Mouse (Mus musculus) frontal cortex, postnatal 25 days (tissue): ENCODE data around the gene Col25a1.

Source experiments
- DNase-seq, 2 experiments: peaks; one replicate each; pipeline ENCODE4 v3.0.0; 2022; ENCODE audit warnings: low spot score in 2 of 2

Col25a1 gene

DNA sequence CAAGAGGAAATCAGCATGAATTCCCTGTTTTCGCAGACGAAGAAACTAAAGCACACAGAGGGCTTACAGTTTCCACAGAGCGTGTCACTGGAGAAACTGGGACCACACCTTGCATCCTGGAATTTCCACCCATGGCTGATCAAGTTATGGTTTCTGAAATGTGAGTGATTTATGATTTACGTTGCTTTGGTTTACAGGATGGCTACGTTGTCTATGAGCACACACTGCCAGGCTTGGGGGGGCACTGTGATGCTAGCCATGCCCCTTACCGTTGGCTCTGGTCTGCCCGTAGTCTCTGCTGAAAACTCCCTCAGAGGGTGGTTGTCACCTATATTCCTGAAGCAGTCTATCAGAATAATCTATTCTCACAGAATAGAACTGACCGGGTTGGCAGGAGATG is at the start of gene Col25a1:
TSS of gene Col25a1 (plus strand) at position 301 of the 400 bp plus-strand sequence.
- no peak for DNase-seq

GRCm38 (mm10) chr3:130083312-130083711 is 48.0 kb upstream of the Col25a1 start:
- no peak for DNase-seq

- DNase-seq = no peak
Observed at GRCm38 (mm10) chr3:130086372-130087080, 44.8 kb upstream of the Col25a1 start.

- no peak for DNase-seq
Observed at GRCm38 (mm10) chr3:130087466-130087865, 43.8 kb upstream of the Col25a1 start.

DNA sequence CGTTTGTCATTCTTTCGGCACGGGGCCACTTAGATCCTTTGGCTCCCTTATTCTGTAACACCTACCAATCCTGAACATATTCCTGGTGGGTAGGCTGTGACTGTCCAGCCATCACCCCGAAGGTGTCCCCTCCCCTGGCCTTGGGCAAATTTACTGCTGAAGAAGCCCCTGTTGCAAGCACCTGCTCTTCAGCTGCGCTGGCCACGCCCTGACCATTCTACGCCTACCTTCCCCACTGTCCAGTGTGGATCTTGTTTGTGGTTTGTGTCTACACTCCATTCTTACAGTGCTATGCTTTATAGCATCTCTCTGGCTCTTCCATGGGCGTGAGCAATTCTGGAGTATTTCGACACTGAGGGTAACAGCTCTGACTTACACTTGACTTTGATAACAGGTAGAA is 42.6 kb upstream of the Col25a1 start:
- DNase-seq = no peak

GRCm38 (mm10) chr3:130090460-130090859 is 40.8 kb upstream of the Col25a1 start:
- no peak for DNase-seq

- DNase-seq = no peak
Observed at GRCm38 (mm10) chr3:130094125-130094704, 37.1 kb upstream of the Col25a1 start.

- DNase-seq = peak in 1 of 2 experiments; percentile 45
Observed at GRCm38 (mm10) chr3:130095160-130095781, 36.0 kb upstream of the Col25a1 start.

DNA sequence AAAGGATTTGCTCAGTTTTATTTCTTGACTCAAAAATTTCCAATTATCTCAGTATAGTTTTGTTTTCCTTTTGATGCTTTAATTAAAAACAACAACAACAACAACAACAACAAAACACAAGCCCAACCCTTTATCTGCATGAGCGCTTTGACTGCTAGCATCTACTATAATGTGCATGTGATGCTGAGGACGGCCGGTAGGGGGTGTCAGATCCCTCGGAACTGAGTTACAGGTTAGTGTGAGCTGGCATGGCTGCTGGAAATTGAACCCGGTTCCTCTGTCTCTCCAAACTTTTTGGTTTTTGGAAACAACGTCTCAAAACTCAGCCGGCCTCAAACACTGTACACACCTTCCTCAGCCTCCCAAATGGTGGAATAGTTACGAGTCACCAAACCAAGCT is 27.8 kb upstream of the Col25a1 start:
- DNase-seq = peak in 1 of 2 experiments; percentile 9

DNA sequence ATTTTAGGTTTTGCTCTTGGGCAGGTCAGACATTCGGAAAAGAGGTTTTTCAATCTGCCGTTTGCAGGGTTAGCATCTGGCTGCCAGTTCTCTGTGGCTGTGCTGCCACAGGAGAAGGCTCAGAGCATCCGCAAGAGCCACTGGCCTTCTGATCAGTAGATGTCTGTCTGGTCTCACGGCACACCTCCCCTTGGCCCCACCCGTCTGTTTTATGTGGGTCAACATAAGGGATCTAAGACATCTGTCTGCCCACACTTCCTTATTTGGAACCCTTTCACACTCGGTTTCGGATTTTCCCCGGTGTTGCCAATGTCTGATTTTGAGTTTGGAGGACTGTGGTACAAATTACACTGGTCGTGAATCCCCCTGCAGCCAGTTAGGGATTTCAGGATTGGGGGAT is 26.8 kb upstream of the Col25a1 start:
- no peak for DNase-seq

GRCm38 (mm10) chr3:130116886-130117285 is 14.4 kb upstream of the Col25a1 start:
- no peak for DNase-seq

DNA sequence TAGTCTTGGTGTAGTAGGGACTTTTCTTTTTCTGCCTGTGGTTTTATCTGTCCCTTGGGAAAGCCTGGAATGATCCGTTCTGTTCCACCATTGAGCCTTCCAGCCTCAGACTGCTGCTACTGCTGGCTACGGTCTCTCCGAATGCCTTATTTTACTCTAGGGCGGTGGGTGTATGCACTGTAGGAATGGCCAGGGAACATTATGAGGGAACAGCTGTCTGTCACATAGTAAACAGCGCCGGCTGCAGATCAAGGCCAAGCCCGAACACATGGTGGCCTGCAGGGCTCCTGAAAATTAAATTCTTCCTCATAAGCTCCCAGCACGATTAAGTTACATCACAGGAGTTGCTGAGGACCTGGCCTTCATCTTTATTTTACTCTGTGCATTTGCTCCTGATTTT is 3.5 kb upstream of the Col25a1 start:
- DNase-seq = no peak

GRCm38 (mm10) chr3:130128564-130128963 is 2.7 kb upstream of the Col25a1 start:
- peak in 1 of 2 experiments; percentile 14 for DNase-seq

DNA sequence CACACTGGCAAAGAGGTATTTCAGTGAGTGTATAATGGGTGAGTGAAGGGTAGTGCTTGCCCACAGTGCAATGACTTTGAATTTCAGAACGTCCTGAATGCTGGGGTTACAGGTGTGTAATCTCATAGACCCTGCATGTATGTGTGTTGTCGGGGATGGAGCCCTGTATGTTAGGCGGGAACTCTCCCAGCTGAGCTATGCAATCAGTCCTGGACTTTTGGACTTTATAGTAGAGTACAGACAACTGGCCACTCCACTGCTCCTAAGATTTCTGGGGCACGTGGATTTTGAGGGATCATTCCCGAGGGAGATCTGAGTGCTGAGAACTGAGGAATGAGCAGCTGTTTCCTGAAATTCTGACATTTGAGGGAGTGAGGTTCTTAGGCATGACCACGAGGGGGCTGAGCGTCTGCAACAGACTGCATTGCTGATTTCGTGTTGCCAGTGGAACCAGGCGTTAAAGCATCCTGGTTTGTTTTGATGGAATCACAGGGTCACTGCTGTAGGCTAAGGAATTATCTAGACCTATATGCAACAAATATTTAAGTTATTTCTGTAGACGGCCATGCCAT is 1.6 kb upstream of the Col25a1 start:
- no peak for DNase-seq

GRCm38 (mm10) chr3:130137204-130137603 is 5.9 kb downstream of the Col25a1 start:
- DNase-seq = no peak

GRCm38 (mm10) chr3:130137640-130138039 is 6.3 kb downstream of the Col25a1 start:
- DNase-seq = no peak

GRCm38 (mm10) chr3:130145874-130146273 is 14.6 kb downstream of the Col25a1 start:
- DNase-seq = no peak

GRCm38 (mm10) chr3:130147827-130148226 is 16.5 kb downstream of the Col25a1 start:
- no peak for DNase-seq

- DNase-seq = no peak
Observed at GRCm38 (mm10) chr3:130149180-130149579, 17.9 kb downstream of the Col25a1 start.

GRCm38 (mm10) chr3:130153117-130153516 is 21.8 kb downstream of the Col25a1 start:
- no peak for DNase-seq

- no peak for DNase-seq
Observed at GRCm38 (mm10) chr3:130157551-130157950, 26.2 kb downstream of the Col25a1 start.

- DNase-seq = no peak
Observed at GRCm38 (mm10) chr3:130159906-130160305, 28.6 kb downstream of the Col25a1 start.

- DNase-seq = no peak
Observed at GRCm38 (mm10) chr3:130160902-130161301, 29.6 kb downstream of the Col25a1 start.
